Mouse (Mus musculus) lung, embryonic 16.5 days (tissue): ENCODE data around the gene Arfip1. TPM values are rescaled to one million over a fixed set of nuclear protein-coding genes. Genes with fewer than 3 reads are reported as not detected.

Experiments used
- ATAC-seq: fragments of 200-750 bp; cut with Nextera tagmentation; 2 replicates; pipeline ENCODE4 v1.8.0; 2017; ENCODE audit warnings: low read depth, mild to moderate bottlenecking, moderate library complexity
- H3K27ac ChIP-seq: fragments of 300-500 bp; sonication (generic); 2 replicates; pipeline ENCODE4 v1.5.1; 2014; ENCODE audit warnings: mild to moderate bottlenecking, control low read depth, low read length
- H3K27me3 ChIP-seq: fragments of 300-500 bp; sonication (generic); 2 replicates; pipeline ENCODE4 v1.6.1; 2014; ENCODE audit warnings: low read depth, low read length, mixed read lengths; ENCODE audit not compliant: control insufficient read depth, insufficient read depth
- H3K36me3 ChIP-seq: fragments of 300-500 bp; sonication (generic); 2 replicates; pipeline ENCODE4 v1.6.1; 2014; ENCODE audit warnings: low read length; ENCODE audit not compliant: control insufficient read depth, insufficient read depth
- H3K4me1 ChIP-seq: fragments of 300-500 bp; sonication (generic); replicated peaks from 2 replicates; pipeline ENCODE4 v1.6.1; 2014; ENCODE audit warnings: low read length, mixed read lengths; ENCODE audit not compliant: control insufficient read depth, insufficient read depth
- H3K4me2 ChIP-seq: fragments of 300-500 bp; sonication (generic); 2 replicates; pipeline ENCODE4 v1.6.1; 2014; ENCODE audit warnings: low read depth, low read length, control low read depth
- H3K4me3 ChIP-seq: fragments of 300-500 bp; sonication (generic); 2 replicates; pipeline ENCODE4 v1.5.1; 2014; ENCODE audit warnings: mild to moderate bottlenecking, low read length, control low read depth
- H3K9ac ChIP-seq: fragments of 300-500 bp; sonication (generic); 2 replicates; pipeline ENCODE4 v1.6.1; 2014; ENCODE audit warnings: low read length, control low read depth
- H3K9me3 ChIP-seq: fragments of 300-500 bp; sonication (generic); 2 replicates; pipeline ENCODE4 v1.6.1; 2016; ENCODE audit warnings: low read length; ENCODE audit not compliant: control insufficient read depth
- WGBS: fragments of 180-500 bp; shearing (Covaris S2); extraction: QIAGEN DNeasy Blood & Tissue Kit; methylation state at CpG from one replicate; pipeline ENCODE4 v1.1.7; 2014; 5-methylcytosine and 5-hydroxymethylcytosine counted together
- polyA plus RNA-seq: library from polyadenylated mRNA; unstranded; fragments of >200 nt; fragmentation: Nextera tagmentation; extraction: Ambion mirVana; gene quantifications from 2 replicates; pipeline ENCODE4 v1.2.1, GENCODE M21; 2015

The Arfip1 gene
- polyA plus RNA-seq, result 65.4 and 65.6 TPM in 2 replicates

DNA sequence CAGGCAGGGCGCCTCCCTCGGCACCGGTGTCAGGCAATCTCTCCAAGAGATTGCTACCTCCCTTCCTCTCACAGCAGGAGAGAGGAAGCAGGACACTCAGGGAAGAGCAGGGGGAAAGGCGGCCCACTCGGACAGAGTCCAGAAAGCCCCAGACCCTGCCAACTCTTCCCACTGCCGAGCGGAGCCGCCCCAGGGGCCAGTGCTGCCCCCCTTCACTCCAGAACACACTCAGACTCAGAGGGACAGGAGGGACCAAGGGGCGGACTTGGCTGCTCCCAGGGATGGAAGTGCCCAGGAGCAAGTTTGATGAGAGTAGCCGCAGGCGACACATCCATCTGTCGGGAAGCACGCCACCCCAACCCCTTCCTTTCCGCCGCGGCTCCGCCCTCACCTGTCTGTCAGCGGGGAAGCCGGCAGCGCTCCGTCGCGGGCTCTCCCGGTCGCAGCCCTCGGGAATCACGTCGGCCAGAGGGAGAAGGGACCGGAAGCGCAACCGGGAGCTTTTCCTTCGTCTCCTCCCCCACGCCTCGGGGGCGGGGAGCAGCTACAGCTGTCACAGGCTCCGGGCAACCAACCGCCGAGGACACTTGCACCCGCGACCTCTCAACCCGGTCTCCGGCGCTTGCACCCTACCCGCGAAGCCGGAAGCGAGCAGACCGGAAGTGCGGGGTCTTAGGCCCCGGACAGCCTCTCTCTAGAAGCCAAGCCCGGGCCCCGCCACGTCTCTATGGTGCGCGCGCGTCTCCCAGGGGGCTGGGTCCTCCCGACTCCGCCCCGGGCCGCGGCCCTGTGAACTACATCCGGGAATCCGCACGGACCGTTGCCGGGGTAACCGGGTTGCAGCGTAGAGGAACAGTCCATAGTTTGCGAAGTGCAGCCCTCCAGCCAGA, at the start of gene Arfip1:
Arfip1 (minus strand) TSS at position 603 of the 890 bp plus-strand sequence.
- Histone ChIP-seq H3K4me2 (peak within 1 kb of the TSS; percentile 60), H3K36me3 (no peaks in the 10 kb centered on the region), H3K27ac (peak within 1 kb of the TSS; percentile 98), H3K4me1 (peaks cover 23% of the 10 kb centered on the region), H3K9me3 (no peaks in the 10 kb centered on the region), H3K9ac (peak within 1 kb of the TSS; percentile 86), H3K27me3 (no peaks in the 10 kb centered on the region), H3K4me3 (peak within 1 kb of the TSS; percentile 91)
- ATAC-seq, result peak; percentile 99
- WGBS, result 1% methylated on average over 70 of the region's 70 CpGs

- Histone ChIP-seq H3K36me3 (no peaks in the 10 kb centered on the region), H3K4me1 (no peaks in the 10 kb centered on the region), H3K27ac (no peak overlapping the region), H3K27me3 (no peaks in the 10 kb centered on the region), H3K9ac (no peak overlapping the region), H3K4me3 (no peak overlapping the region), H3K9me3 (no peaks in the 10 kb centered on the region), H3K4me2 (no peak overlapping the region)
- no peak for ATAC-seq
- WGBS, result 95% methylated on average over 9 of the region's 9 CpGs
These were observed 49.2 kb upstream of the Arfip1 start for GRCm38 (mm10) chr3:84631586-84631985.

DNA sequence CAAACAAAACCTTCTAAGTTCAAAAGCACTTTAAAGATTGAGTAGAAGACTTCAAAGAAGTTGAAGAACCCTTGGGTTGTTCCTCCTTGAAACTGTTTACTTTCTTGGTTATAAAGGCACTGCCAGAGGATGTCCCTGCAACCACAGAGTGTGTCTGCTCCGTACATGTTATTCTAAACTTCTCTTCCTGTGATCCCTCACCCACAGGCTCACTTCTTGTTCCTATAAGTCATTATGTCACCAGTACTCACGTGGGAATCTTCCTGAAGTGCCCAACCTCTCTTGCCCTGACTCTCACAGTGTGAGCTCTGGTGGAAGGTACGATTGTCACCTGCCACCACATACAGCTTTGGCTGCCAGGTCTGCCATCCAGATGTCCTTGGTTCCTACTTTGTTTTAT, 39.6 kb upstream of the Arfip1 start:
- no peak for ATAC-seq
- H3K4me2 ChIP-seq, result no peak overlapping the region
- H3K27me3 ChIP-seq, result no peaks in the 10 kb centered on the region
- H3K9me3 ChIP-seq, result no peaks in the 10 kb centered on the region
- H3K4me1 ChIP-seq, result peaks cover 10% of the 10 kb centered on the region; the same call in 1 of the 2 replicates
- H3K9ac ChIP-seq, result no peak overlapping the region
- H3K4me3 ChIP-seq, result no peak overlapping the region
- H3K27ac ChIP-seq, result no peak overlapping the region
- 16% methylated on average over 3 of the region's 3 CpGs for WGBS
- no peaks in the 10 kb centered on the region for H3K36me3 ChIP-seq

GRCm38 (mm10) chr3:84619725-84620124, 37.3 kb upstream of the Arfip1 start:
- no peak for ATAC-seq
- no peak overlapping the region for H3K4me2 ChIP-seq
- H3K4me1 ChIP-seq, result peaks cover 5% of the 10 kb centered on the region; the same call in 1 of the 2 replicates
- H3K9ac ChIP-seq, result no peak overlapping the region
- no peak overlapping the region for H3K27ac ChIP-seq
- no peaks in the 10 kb centered on the region for H3K36me3 ChIP-seq
- H3K27me3 ChIP-seq, result no peaks in the 10 kb centered on the region
- no peak overlapping the region for H3K4me3 ChIP-seq
- WGBS, result 82% methylated on average over 6 of the region's 6 CpGs
- no peaks in the 10 kb centered on the region for H3K9me3 ChIP-seq

- no peak overlapping the region for H3K9ac ChIP-seq
- H3K4me1 ChIP-seq, result peaks cover 5% of the 10 kb centered on the region; the same call in 1 of the 2 replicates
- H3K27ac ChIP-seq, result no peak overlapping the region
- H3K4me2 ChIP-seq, result no peak overlapping the region
- 92% methylated on average over 7 of the region's 7 CpGs for WGBS
- no peaks in the 10 kb centered on the region for H3K27me3 ChIP-seq
- H3K9me3 ChIP-seq, result no peaks in the 10 kb centered on the region
- no peak overlapping the region for H3K4me3 ChIP-seq
- no peaks in the 10 kb centered on the region for H3K36me3 ChIP-seq
- ATAC-seq, result no peak
These were observed 36.6 kb upstream of the Arfip1 start for GRCm38 (mm10) chr3:84619056-84619455.

DNA sequence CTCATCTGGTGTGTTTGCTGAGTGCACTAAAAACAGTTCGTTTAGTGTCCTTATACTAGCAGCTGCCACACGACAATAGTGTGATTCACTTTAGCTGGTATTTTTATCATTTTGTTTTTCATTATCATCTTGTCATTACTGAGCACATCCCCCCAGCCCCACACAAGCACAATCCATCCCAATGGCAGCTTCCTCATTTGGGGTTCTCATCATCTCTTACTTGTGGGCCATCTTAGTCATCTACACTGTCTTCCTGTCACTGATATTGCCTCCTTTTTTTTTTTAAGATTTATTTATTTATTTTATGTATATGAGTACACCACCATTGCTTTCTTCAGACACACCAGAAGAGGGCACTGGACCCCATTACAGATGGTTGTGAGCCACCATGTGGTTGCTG, 36.2 kb upstream of the Arfip1 start:
- Histone ChIP-seq H3K4me2 (no peak overlapping the region), H3K36me3 (no peaks in the 10 kb centered on the region), H3K4me3 (no peak overlapping the region), H3K4me1 (peaks cover 5% of the 10 kb centered on the region; the same call in 1 of the 2 replicates), H3K27me3 (no peaks in the 10 kb centered on the region), H3K9ac (no peak overlapping the region), H3K9me3 (no peaks in the 10 kb centered on the region), H3K27ac (no peak overlapping the region)
- no peak for ATAC-seq
- WGBS, result 84% methylated on average over 2 of the region's 2 CpGs

- 42% methylated on average over 7 of the region's 7 CpGs for WGBS
- Histone ChIP-seq H3K36me3 (no peaks in the 10 kb centered on the region), H3K4me1 (no peaks in the 10 kb centered on the region)
These were observed 33.4 kb upstream of the Arfip1 start for GRCm38 (mm10) chr3:84615856-84616225.

GRCm38 (mm10) chr3:84615050-84615855, 32.8 kb upstream of the Arfip1 start:
- 25% methylated on average over 5 of the region's 5 CpGs for WGBS
- Histone ChIP-seq H3K4me3 (no peak overlapping the region), H3K4me1 (no peaks in the 10 kb centered on the region), H3K36me3 (no peaks in the 10 kb centered on the region), H3K27me3 (no peaks in the 10 kb centered on the region), H3K9ac (no peak overlapping the region), H3K27ac (no peak overlapping the region), H3K9me3 (no peaks in the 10 kb centered on the region), H3K4me2 (no peak overlapping the region)
- ATAC-seq, result no peak

More at GRCm38 (mm10) chr3:84615856-84616225, 33.4 kb upstream of the Arfip1 start:
- H3K9me3 ChIP-seq, result no peaks in the 10 kb centered on the region
- H3K9ac ChIP-seq, result no peak overlapping the region
- H3K27me3 ChIP-seq, result no peaks in the 10 kb centered on the region
- no peak for ATAC-seq
- no peak overlapping the region for H3K4me2 ChIP-seq
- no peak overlapping the region for H3K27ac ChIP-seq
- no peak overlapping the region for H3K4me3 ChIP-seq

DNA sequence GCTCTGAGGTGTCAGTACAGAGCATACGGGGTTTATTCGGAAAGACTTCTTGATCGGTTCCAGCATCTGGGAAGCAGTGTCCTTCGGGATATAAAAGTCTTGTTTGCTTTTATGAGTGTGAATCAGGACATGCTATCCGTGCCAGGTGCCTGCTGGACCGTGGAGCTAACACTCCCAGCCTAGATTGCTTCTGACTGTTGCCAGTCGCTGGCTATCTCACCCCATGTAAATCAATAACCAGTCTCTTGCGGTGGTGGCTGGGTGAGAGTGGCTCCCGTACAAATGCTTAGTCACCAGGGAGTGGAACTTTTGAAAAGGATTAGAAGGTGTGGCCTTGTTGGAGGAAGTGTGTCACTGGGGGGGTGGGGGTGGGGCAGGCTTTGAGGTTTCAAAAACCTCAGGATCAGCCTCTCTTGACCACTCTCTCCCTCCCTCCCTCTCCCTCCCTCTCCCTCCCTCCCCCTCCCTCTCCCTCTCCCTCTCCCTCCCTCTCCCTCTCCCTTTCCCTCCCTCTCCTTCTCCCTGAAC, 27.8 kb upstream of the Arfip1 start:
- Histone ChIP-seq H3K9me3 (no peaks in the 10 kb centered on the region), H3K4me2 (no peak overlapping the region), H3K4me3 (no peak overlapping the region), H3K36me3 (no peaks in the 10 kb centered on the region), H3K9ac (no peak overlapping the region), H3K27ac (no peak overlapping the region), H3K4me1 (no peaks in the 10 kb centered on the region), H3K27me3 (no peaks in the 10 kb centered on the region)
- 66% methylated on average over 9 of the region's 9 CpGs for WGBS
- ATAC-seq, result no peak
